Mouse (Mus musculus): Measurements from ENCODE around the gene Gm49405. TPM values are rescaled to one million over a fixed set of nuclear protein-coding genes. Genes with fewer than 3 reads are reported as not detected.

Gene Gm49405
- polyA plus RNA-seq, 1 experiment: 1.2 TPM

GRCm38 (mm10) chr19:4000949-4001525 is 611 bp downstream of the Gm49405 start:
- TF ChIP-seq POLR2A (IDR thresholded peaks at IDR 0.05; ENCODE audit: low read depth, low read length) (no peak), CTCF (conservative IDR thresholded peaks at IDR 0.05; ENCODE audit: insufficient read depth, insufficient read length, low read depth, low read length) (no peak)
- DNase-seq: peak; percentile 15
- Histone ChIP-seq H3K36me3 (ENCODE audit: control insufficient read depth, insufficient read depth, low read length) (no peaks in the 10 kb centered on the region), H3K27me3 (replicated peaks; ENCODE audit: control insufficient read depth, insufficient read depth, low read length) (no peaks in the 10 kb centered on the region), H3K4me3 (ENCODE audit: insufficient read depth, low read depth, low read length) (peak overlapping the region; percentile 87), H3K27ac (ENCODE audit: insufficient read depth, low read depth, low read length) (peak overlapping the region; percentile 90), H3K4me1 (ENCODE audit: control insufficient read depth, insufficient read depth, low read length) (peaks cover 31% of the 10 kb centered on the region)
- WGBS: 21% methylated on average over 17 of the region's 17 CpGs

GRCm38 (mm10) chr19:4001752-4002151 is 1.3 kb downstream of the Gm49405 start:
- no peak for DNase-seq
- H3K4me3 ChIP-seq (ENCODE audit: insufficient read depth, low read depth, low read length): no peak overlapping the region
- 86% methylated on average over 5 of the region's 5 CpGs for WGBS
- H3K27me3 ChIP-seq (replicated peaks; ENCODE audit: control insufficient read depth, insufficient read depth, low read length): no peaks in the 10 kb centered on the region
- TF ChIP-seq POLR2A (IDR thresholded peaks at IDR 0.05; ENCODE audit: low read depth, low read length): no peak
- no peak for TF ChIP-seq CTCF (conservative IDR thresholded peaks at IDR 0.05; ENCODE audit: insufficient read depth, insufficient read length, low read depth, low read length)
- no peaks in the 10 kb centered on the region for H3K36me3 ChIP-seq (ENCODE audit: control insufficient read depth, insufficient read depth, low read length)
- H3K27ac ChIP-seq (ENCODE audit: insufficient read depth, low read depth, low read length): no peak overlapping the region
- H3K4me1 ChIP-seq (ENCODE audit: control insufficient read depth, insufficient read depth, low read length): peaks cover 25% of the 10 kb centered on the region

- Histone ChIP-seq H3K4me1 (ENCODE audit: control insufficient read depth, insufficient read depth, low read length) (peaks cover 18% of the 10 kb centered on the region), H3K36me3 (ENCODE audit: control insufficient read depth, insufficient read depth, low read length) (no peaks in the 10 kb centered on the region; the same call in 1 of the 2 replicates), H3K4me3 (ENCODE audit: insufficient read depth, low read depth, low read length) (no peak within 1 kb of the TSS), H3K27me3 (replicated peaks; ENCODE audit: control insufficient read depth, insufficient read depth, low read length) (no peaks in the 10 kb centered on the region), H3K27ac (ENCODE audit: insufficient read depth, low read depth, low read length) (no peak within 1 kb of the TSS)
- TF ChIP-seq CTCF (conservative IDR thresholded peaks at IDR 0.05; ENCODE audit: insufficient read depth, insufficient read length, low read depth, low read length) (no peak), POLR2A (IDR thresholded peaks at IDR 0.05; ENCODE audit: low read depth, low read length) (no peak)
- no peak for DNase-seq
- 88% methylated on average over 1 of the region's 1 CpGs for WGBS
Observed at GRCm38 (mm10) chr19:4003112-4003511, 2.7 kb downstream of the Gm49405 start, which contains the start of gene Doc2g. Doc2g (plus strand) TSS chr19:4003313.

- no peak for DNase-seq
- 74% methylated on average over 12 of the region's 12 CpGs for WGBS
- peaks cover 2% of the 10 kb centered on the region for H3K36me3 ChIP-seq (ENCODE audit: control insufficient read depth, insufficient read depth, low read length)
- no peak overlapping the region for H3K4me3 ChIP-seq (ENCODE audit: insufficient read depth, low read depth, low read length)
- H3K27me3 ChIP-seq (replicated peaks; ENCODE audit: control insufficient read depth, insufficient read depth, low read length): no peaks in the 10 kb centered on the region
- TF ChIP-seq POLR2A (IDR thresholded peaks at IDR 0.05; ENCODE audit: low read depth, low read length): no peak
- no peak for TF ChIP-seq CTCF (conservative IDR thresholded peaks at IDR 0.05; ENCODE audit: insufficient read depth, insufficient read length, low read depth, low read length)
- no peak overlapping the region for H3K27ac ChIP-seq (ENCODE audit: insufficient read depth, low read depth, low read length)
- peaks cover 18% of the 10 kb centered on the region for H3K4me1 ChIP-seq (ENCODE audit: control insufficient read depth, insufficient read depth, low read length)
Observed at GRCm38 (mm10) chr19:4003641-4004040, 3.2 kb downstream of the Gm49405 start.

- peaks cover 2% of the 10 kb centered on the region for H3K36me3 ChIP-seq (ENCODE audit: control insufficient read depth, insufficient read depth, low read length)
- no peak for DNase-seq
- H3K4me3 ChIP-seq (ENCODE audit: insufficient read depth, low read depth, low read length): no peak overlapping the region
- 87% methylated on average over 15 of the region's 15 CpGs for WGBS
- no peaks in the 10 kb centered on the region for H3K27me3 ChIP-seq (replicated peaks; ENCODE audit: control insufficient read depth, insufficient read depth, low read length)
- no peak overlapping the region for H3K27ac ChIP-seq (ENCODE audit: insufficient read depth, low read depth, low read length)
- no peak for TF ChIP-seq POLR2A (IDR thresholded peaks at IDR 0.05; ENCODE audit: low read depth, low read length)
- H3K4me1 ChIP-seq (ENCODE audit: control insufficient read depth, insufficient read depth, low read length): peaks cover 18% of the 10 kb centered on the region
Observed at GRCm38 (mm10) chr19:4004331-4004730, 3.9 kb downstream of the Gm49405 start.

DNA sequence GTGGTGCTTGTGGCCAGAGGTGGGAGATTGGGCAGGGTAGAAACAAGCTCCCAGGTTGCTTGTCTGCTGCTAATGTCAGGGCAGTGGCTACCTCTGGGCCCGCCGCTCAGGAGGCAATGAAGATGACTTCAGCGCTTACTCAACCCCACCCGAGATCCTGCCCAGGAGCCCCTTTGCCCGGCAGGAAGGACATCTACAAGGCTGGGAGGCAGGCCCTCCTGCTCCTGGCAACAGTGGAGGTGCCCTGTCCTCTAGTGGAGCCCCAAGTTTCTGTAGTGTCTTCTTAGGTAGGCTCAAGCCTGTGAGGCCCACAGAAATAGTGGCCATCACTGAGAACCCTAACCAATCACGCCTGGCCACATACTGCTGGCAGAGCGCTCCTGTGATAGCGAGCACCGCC is 4.7 kb downstream of the Gm49405 start:
- Histone ChIP-seq H3K4me3 (ENCODE audit: insufficient read depth, low read depth, low read length) (no peak overlapping the region), H3K36me3 (ENCODE audit: control insufficient read depth, insufficient read depth, low read length) (peaks cover 2% of the 10 kb centered on the region), H3K27ac (ENCODE audit: insufficient read depth, low read depth, low read length) (no peak overlapping the region), H3K4me1 (ENCODE audit: control insufficient read depth, insufficient read depth, low read length) (peaks cover 15% of the 10 kb centered on the region), H3K27me3 (replicated peaks; ENCODE audit: control insufficient read depth, insufficient read depth, low read length) (no peaks in the 10 kb centered on the region)
- DNase-seq: no peak
- TF ChIP-seq CTCF (conservative IDR thresholded peaks at IDR 0.05; ENCODE audit: insufficient read depth, insufficient read length, low read depth, low read length): no peak
- TF ChIP-seq POLR2A (IDR thresholded peaks at IDR 0.05; ENCODE audit: low read depth, low read length): no peak
- WGBS: 87% methylated on average over 9 of the region's 9 CpGs

DNA sequence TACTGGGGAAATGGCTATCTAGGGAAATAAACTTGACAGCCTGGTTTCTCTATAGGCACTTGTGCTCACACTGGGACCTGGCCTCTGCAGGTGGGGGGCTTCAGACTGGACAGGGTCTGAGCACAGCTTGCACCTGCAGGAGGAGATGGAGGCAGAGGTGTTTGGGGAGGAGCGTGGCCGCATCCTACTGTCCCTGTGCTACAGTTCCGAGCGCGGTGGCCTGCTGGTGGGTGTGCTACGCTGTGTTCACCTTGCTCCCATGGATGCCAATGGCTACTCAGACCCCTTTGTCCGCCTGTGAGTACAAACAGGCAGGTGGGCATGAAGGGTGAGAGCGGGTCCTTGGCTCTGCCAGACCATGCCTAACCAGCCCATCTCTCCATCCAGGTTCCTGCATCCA is 5.5 kb downstream of the Gm49405 start:
- WGBS: 94% methylated on average over 8 of the region's 8 CpGs
- Histone ChIP-seq H3K4me1 (ENCODE audit: control insufficient read depth, insufficient read depth, low read length) (peaks cover 13% of the 10 kb centered on the region), H3K4me3 (ENCODE audit: insufficient read depth, low read depth, low read length) (no peak overlapping the region), H3K36me3 (ENCODE audit: control insufficient read depth, insufficient read depth, low read length) (peaks cover 2% of the 10 kb centered on the region), H3K27me3 (replicated peaks; ENCODE audit: control insufficient read depth, insufficient read depth, low read length) (no peaks in the 10 kb centered on the region), H3K27ac (ENCODE audit: insufficient read depth, low read depth, low read length) (no peak overlapping the region)
- no peak for DNase-seq
- TF ChIP-seq POLR2A (IDR thresholded peaks at IDR 0.05; ENCODE audit: low read depth, low read length): no peak
- no peak for TF ChIP-seq CTCF (conservative IDR thresholded peaks at IDR 0.05; ENCODE audit: insufficient read depth, insufficient read length, low read depth, low read length)

All from kidney, adult 2 months (tissue).